In genomic region chr2:140242398-140242797, GRCm38 (mm10) we compare ENCODE assay signal across 27 mouse cellular contexts.
DNase-seq lines count a peak whose midpoint lies in the region; ATAC-seq lines count a peak whose summit lies in the region.
"Had no signal": no experiment of that assay in that cellular context is flagged by ENCODE, and none has a peak within 500 bp of the region (broad histone marks: within the 10 kb centered on the region; RNA-seq: fewer than 3 reads in every experiment).

No protein-coding gene starts in this region.

- no peak overlapping the region for H3K4me2 ChIP-seq in forebrain, embryonic 13.5 days
- no peak overlapping the region for H3K4me2 ChIP-seq in forebrain, embryonic 11.5 days (ENCODE audit: low read depth, low read length, severe bottlenecking)
- no peak overlapping the region for H3K4me2 ChIP-seq in midbrain, embryonic 12.5 days (replicated peaks)
- H3K4me2 ChIP-seq in midbrain, embryonic 14.5 days (ENCODE audit: low read length), result no peak overlapping the region
- H3K4me2 ChIP-seq: embryonic facial prominence, embryonic 12.5 days; embryonic facial prominence, embryonic 15.5 days; forebrain, embryonic 15.5 days; heart, embryonic 12.5 days; heart, embryonic 15.5 days; hindbrain, embryonic 14.5 days had no signal

- no peak overlapping the region for H3K9ac ChIP-seq in forebrain, embryonic 13.5 days
- no peak overlapping the region for H3K9ac ChIP-seq in forebrain, embryonic 11.5 days (ENCODE audit: low read length)
- H3K9ac ChIP-seq in midbrain, embryonic 12.5 days (replicated peaks), result no peak overlapping the region
- no peak overlapping the region for H3K9ac ChIP-seq in midbrain, embryonic 14.5 days (replicated peaks; ENCODE audit: low read length)
- H3K9ac ChIP-seq: embryonic facial prominence, embryonic 12.5 days; embryonic facial prominence, embryonic 15.5 days; forebrain, embryonic 15.5 days; heart, embryonic 12.5 days; heart, embryonic 15.5 days; hindbrain, embryonic 14.5 days had no signal

- DNase-seq in forebrain, embryonic 11.5 days (ENCODE audit: low spot score), result no peak
- no peak for DNase-seq in midbrain, embryonic 10.5 days (ENCODE audit: low spot score)
- DNase-seq in midbrain, embryonic 14.5 days, result no peak
- no peak for DNase-seq in testis, postnatal 14 days (ENCODE audit: low spot score)
- DNase-seq: adrenal gland, postnatal 10 days; adrenal gland, postnatal 36 days; B cell, adult 2 months; cerebellum, adult 11 months; cerebellum, adult 2 months; cerebellum, adult 9-11 months; cerebellum, postnatal 25 days; gastrocnemius, postnatal 25 days; heart, adult 18-20 months; heart, postnatal 10 days; heart, postnatal 36 days had no signal

- no peaks in the 10 kb centered on the region for H3K9me3 ChIP-seq in forebrain, embryonic 13.5 days (replicated peaks)
- no peaks in the 10 kb centered on the region for H3K9me3 ChIP-seq in forebrain, embryonic 11.5 days (ENCODE audit: control insufficient read depth, low read length)
- H3K9me3 ChIP-seq in midbrain, embryonic 12.5 days, result no peaks in the 10 kb centered on the region
- no peaks in the 10 kb centered on the region for H3K9me3 ChIP-seq in midbrain, embryonic 10.5 days (replicated peaks)
- no peaks in the 10 kb centered on the region for H3K9me3 ChIP-seq in midbrain, embryonic 14.5 days (ENCODE audit: control insufficient read depth, low read length)
- H3K9me3 ChIP-seq: embryonic facial prominence, embryonic 12.5 days; embryonic facial prominence, embryonic 15.5 days; forebrain, embryonic 15.5 days; G1E; heart, embryonic 12.5 days; heart, embryonic 15.5 days; hindbrain, embryonic 10.5 days had no signal

- no peaks in the 10 kb centered on the region for H3K4me1 ChIP-seq in forebrain, embryonic 13.5 days
- H3K4me1 ChIP-seq in forebrain, embryonic 11.5 days (replicated peaks; ENCODE audit: control insufficient read depth, insufficient read depth, low read length), result no peaks in the 10 kb centered on the region
- peaks cover 3% of the 10 kb centered on the region; the same call in 1 of the 2 replicates for H3K4me1 ChIP-seq in midbrain, embryonic 12.5 days
- peaks cover 4% of the 10 kb centered on the region for H3K4me1 ChIP-seq in midbrain, embryonic 10.5 days
- peaks cover 5% of the 10 kb centered on the region; the same call in 1 of the 2 replicates for H3K4me1 ChIP-seq in midbrain, embryonic 14.5 days (ENCODE audit: control insufficient read depth, insufficient read depth, low read length)
- H3K4me1 ChIP-seq: embryonic facial prominence, embryonic 12.5 days; embryonic facial prominence, embryonic 15.5 days; heart, embryonic 15.5 days; hindbrain, embryonic 10.5 days had no signal

- H3K4me3 ChIP-seq in forebrain, embryonic 13.5 days, result no peak overlapping the region
- H3K4me3 ChIP-seq in forebrain, embryonic 11.5 days (ENCODE audit: low read depth, low read length), result no peak overlapping the region
- H3K4me3 ChIP-seq in midbrain, embryonic 12.5 days, result no peak overlapping the region
- no peak overlapping the region for H3K4me3 ChIP-seq in midbrain, embryonic 10.5 days
- H3K4me3 ChIP-seq in midbrain, embryonic 14.5 days (replicated peaks; ENCODE audit: low read depth, low read length), result no peak overlapping the region
- H3K4me3 ChIP-seq: embryonic facial prominence, embryonic 12.5 days; embryonic facial prominence, embryonic 15.5 days; forebrain, embryonic 15.5 days; heart, embryonic 12.5 days; heart, embryonic 15.5 days; hindbrain, embryonic 10.5 days had no signal

- H3K27me3 ChIP-seq in forebrain, embryonic 13.5 days, result no peaks in the 10 kb centered on the region
- no peaks in the 10 kb centered on the region for H3K27me3 ChIP-seq in forebrain, embryonic 11.5 days (ENCODE audit: control insufficient read depth, insufficient read depth, low read length)
- no peaks in the 10 kb centered on the region for H3K27me3 ChIP-seq in midbrain, embryonic 12.5 days
- H3K27me3 ChIP-seq in midbrain, embryonic 10.5 days (ENCODE audit: low read depth, poor library complexity, severe bottlenecking), result no peaks in the 10 kb centered on the region
- no peaks in the 10 kb centered on the region; the same call in 1 of the 2 replicates for H3K27me3 ChIP-seq in midbrain, embryonic 14.5 days (ENCODE audit: control insufficient read depth, insufficient read depth, low read length)
- H3K27me3 ChIP-seq: CH12.LX; embryonic facial prominence, embryonic 12.5 days; embryonic facial prominence, embryonic 15.5 days; forebrain, embryonic 15.5 days; heart, embryonic 12.5 days; heart, embryonic 15.5 days had no signal

- no peaks in the 10 kb centered on the region for H3K36me3 ChIP-seq in forebrain, embryonic 13.5 days (ENCODE audit: poor library complexity, severe bottlenecking)
- no peaks in the 10 kb centered on the region for H3K36me3 ChIP-seq in forebrain, embryonic 11.5 days (ENCODE audit: control insufficient read depth, insufficient read depth, low read length)
- no peaks in the 10 kb centered on the region for H3K36me3 ChIP-seq in midbrain, embryonic 12.5 days
- no peaks in the 10 kb centered on the region for H3K36me3 ChIP-seq in midbrain, embryonic 10.5 days
- no peaks in the 10 kb centered on the region for H3K36me3 ChIP-seq in midbrain, embryonic 14.5 days (ENCODE audit: control insufficient read depth, insufficient read depth, low read length)
- H3K36me3 ChIP-seq: embryonic facial prominence, embryonic 12.5 days; embryonic facial prominence, embryonic 15.5 days; forebrain, embryonic 15.5 days; G1E; heart, embryonic 12.5 days; heart, embryonic 15.5 days; hindbrain, embryonic 10.5 days had no signal

- WGBS in forebrain, embryonic 13.5 days, result 61% methylated on average over 5 of the region's 5 CpGs
- 74% methylated on average over 5 of the region's 5 CpGs for WGBS in forebrain, embryonic 11.5 days
- WGBS in midbrain, embryonic 12.5 days, result 66% methylated on average over 5 of the region's 5 CpGs
- WGBS in midbrain, embryonic 10.5 days, result 84% methylated on average over 5 of the region's 5 CpGs
- 51% methylated on average over 5 of the region's 5 CpGs for WGBS in midbrain, embryonic 14.5 days

- ATAC-seq in forebrain, embryonic 13.5 days, result peak; percentile 17; the same call in 1 of the 2 replicates
- no peak for ATAC-seq in forebrain, embryonic 11.5 days (replicated peaks; ENCODE audit: low FRiP score)
- ATAC-seq in midbrain, embryonic 12.5 days (ENCODE audit: low FRiP score, low read depth), result peak; percentile 39; the same call in 1 of the 2 replicates
- no peak for ATAC-seq in midbrain, embryonic 14.5 days (ENCODE audit: low FRiP score, low TSS enrichment)
- ATAC-seq: Patski had no signal

- no peak overlapping the region for H3K27ac ChIP-seq in forebrain, embryonic 13.5 days
- no peak overlapping the region for H3K27ac ChIP-seq in forebrain, embryonic 11.5 days (ENCODE audit: low read depth, low read length)
- H3K27ac ChIP-seq in midbrain, embryonic 12.5 days (replicated peaks), result no peak overlapping the region
- H3K27ac ChIP-seq in midbrain, embryonic 10.5 days (replicated peaks), result no peak overlapping the region
- 0 out of 2 replicates have a peak overlapping the region, but pooled peaks have one; percentile 26 for H3K27ac ChIP-seq in midbrain, embryonic 14.5 days (replicated peaks; ENCODE audit: low read depth, low read length)
- H3K27ac ChIP-seq: embryonic facial prominence, embryonic 12.5 days; embryonic facial prominence, embryonic 15.5 days; forebrain, embryonic 15.5 days; heart, embryonic 15.5 days; hindbrain, embryonic 10.5 days; hindbrain, embryonic 14.5 days had no signal

Comparison
In these comparisons a context has a peak if more than half of its experiments do, and no peak if none do; other contexts are left out.
1. ATAC-seq: peak in forebrain, embryonic 13.5 days (single experiment) and midbrain, embryonic 12.5 days (single experiment); none in forebrain, embryonic 11.5 days (single experiment) and midbrain, embryonic 14.5 days (single experiment).